ENCODE assay signal across 8 mouse cellular contexts in the genomic region with DNA sequence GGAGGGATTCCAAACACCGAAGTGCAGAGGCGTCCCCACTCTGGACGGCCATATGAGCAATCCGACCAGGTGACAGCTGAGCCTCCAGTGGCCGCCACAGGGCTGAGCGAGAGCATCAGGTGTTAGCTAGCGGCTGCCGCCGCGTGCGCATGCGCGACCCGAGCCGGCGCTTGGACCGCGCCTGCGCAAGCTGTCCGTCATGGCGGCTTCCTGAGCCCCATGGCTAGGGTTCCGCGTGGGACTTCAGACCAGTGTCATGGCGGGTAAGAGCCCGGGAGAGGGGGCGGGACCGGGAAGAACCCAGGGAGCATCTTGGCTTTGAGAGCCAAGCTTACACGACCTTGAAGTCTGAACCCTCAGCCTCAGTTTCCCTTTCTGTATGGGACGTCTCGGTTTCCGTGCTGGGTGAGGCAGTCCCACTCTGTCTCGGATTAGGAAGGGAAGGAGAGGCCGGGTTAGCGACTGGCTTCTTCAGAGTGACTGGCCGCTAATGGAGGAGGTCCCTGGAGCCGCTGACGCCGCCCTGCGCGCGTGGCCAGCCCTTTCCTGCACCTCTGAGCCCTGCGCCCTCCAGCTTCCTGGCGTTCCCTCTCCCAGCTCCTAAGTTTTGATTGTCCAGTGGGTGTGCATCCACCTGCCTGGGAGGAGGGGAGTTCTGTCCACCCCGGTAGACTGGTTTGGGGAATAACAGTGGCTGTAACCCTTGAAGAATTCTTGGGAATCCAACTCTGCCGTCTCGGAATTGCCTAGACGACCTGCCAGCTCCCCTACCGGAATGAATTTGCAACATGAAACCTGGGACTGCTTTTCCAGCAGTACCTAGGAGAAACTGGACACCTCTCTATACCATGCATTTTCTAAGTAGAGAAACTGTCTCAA. TPM values are rescaled to one million over a fixed set of nuclear protein-coding genes. Genes with fewer than 3 reads are reported as not detected.
A peak's percentile ranks its signal among the peaks of the same experiment; 100 is the strongest.
DNase-seq lines count a peak whose midpoint lies in the region; ATAC-seq lines count a peak whose summit lies in the region.

A gene (plus strand): TSS at position 186 of the 879 bp plus-strand sequence.

- H3K4me1 ChIP-seq in hindbrain, embryonic 12.5 days: peaks cover 9% of the 10 kb centered on the region

- peak within 1 kb of the TSS; percentile 69 for H3K4me2 ChIP-seq in hindbrain, embryonic 12.5 days (replicated peaks)

- H3K4me3 ChIP-seq in hindbrain, embryonic 12.5 days: peak within 1 kb of the TSS; percentile 67

- DNase-seq in NIH3T3 (ENCODE audit: low read depth): peak; percentile 97
- DNase-seq in cerebellum, postnatal 10 days: peak; percentile 94 to 96
- DNase-seq in frontal cortex, postnatal 10 days (ENCODE audit: low spot score in 2 of 2): peak; percentile 88
- peak; percentile 90 for DNase-seq in layer of hippocampus, postnatal 14 days (ENCODE audit: low spot score in 2 of 2)
- DNase-seq in lung, postnatal 14 days: peak; percentile 88
- DNase-seq in retina, adult 2 months (ENCODE audit: low read depth, low spot score): peak; percentile 80
- peak; percentile 88 to 93 for DNase-seq in thymus, postnatal 36 days

- WGBS in hindbrain, embryonic 12.5 days: under 1% methylated on average over 48 of the region's 48 CpGs

- peaks cover 6% of the 10 kb centered on the region; the same call in 1 of the 2 replicates for H3K27me3 ChIP-seq in hindbrain, embryonic 12.5 days

- peak; percentile 96 for ATAC-seq in hindbrain, embryonic 12.5 days (ENCODE audit: low FRiP score)

- no peaks in the 10 kb centered on the region for H3K36me3 ChIP-seq in hindbrain, embryonic 12.5 days

- H3K9me3 ChIP-seq in hindbrain, embryonic 12.5 days (replicated peaks): no peaks in the 10 kb centered on the region

- H3K27ac ChIP-seq in hindbrain, embryonic 12.5 days: peak within 1 kb of the TSS; percentile 70

- peak within 1 kb of the TSS; percentile 70 for H3K9ac ChIP-seq in hindbrain, embryonic 12.5 days

RNA-seq across cellular contexts. Expression of the gene that starts here (rescaled TPM):
- 20.3 and 22.6 TPM in 2 replicates for polyA plus RNA-seq in hindbrain, embryonic 12.5 days (2016; fragmentation: Nextera tagmentation; extraction: Ambion mirVana)
- 10 to 100 TPM; 32.4 to 33.6 TPM for total RNA-seq in layer of hippocampus, postnatal 14 days (2021)

Comparison
In these comparisons a context has a peak if more than half of its experiments do, and no peak if none do; other contexts are left out.
1. Peak in every context shown above with its lines: DNase-seq, ATAC-seq, H3K4me3 ChIP-seq and H3K27ac ChIP-seq.